Mouse (Mus musculus): ENCODE measurements around the gene Nupr1. TPM values are rescaled to one million over a fixed set of nuclear protein-coding genes. Genes with fewer than 3 reads are reported as not detected.

Gene Nupr1
- polyA plus RNA-seq, 1 experiment from 2014 or later = 70.8 TPM

GRCm38 (mm10) chr7:126612736-126613135 is 17.9 kb downstream of the Nupr1 start:
- H3K27ac ChIP-seq (ENCODE audit: low read length) = no peak overlapping the region
- H3K27me3 ChIP-seq (replicated peaks; ENCODE audit: control insufficient read depth, insufficient read depth, low read length) = no peaks in the 10 kb centered on the region
- H3K4me1 ChIP-seq (ENCODE audit: control insufficient read depth, insufficient read depth, low read length) = peaks cover 3% of the 10 kb centered on the region
- H3K36me3 ChIP-seq (ENCODE audit: control insufficient read depth, insufficient read depth, low read length) = no peaks in the 10 kb centered on the region
- ATAC-seq = no peak
- 83% methylated on average over 3 of the region's 3 CpGs for WGBS
- H3K9me3 ChIP-seq (ENCODE audit: control insufficient read depth, low read length) = peaks cover 3% of the 10 kb centered on the region; the same call in 1 of the 2 replicates
- no peak overlapping the region for H3K9ac ChIP-seq (ENCODE audit: low read depth, low read length)
- no peak overlapping the region for H3K4me2 ChIP-seq (ENCODE audit: low read depth, low read length)
- H3K4me3 ChIP-seq (ENCODE audit: low read length) = no peak overlapping the region

GRCm38 (mm10) chr7:126607796-126608195 is 22.9 kb downstream of the Nupr1 start:
- H3K27me3 ChIP-seq (replicated peaks; ENCODE audit: control insufficient read depth, insufficient read depth, low read length) = no peaks in the 10 kb centered on the region
- no peak overlapping the region for H3K4me2 ChIP-seq (ENCODE audit: low read depth, low read length)
- peak overlapping the region; percentile 26 for H3K27ac ChIP-seq (ENCODE audit: low read length)
- H3K9me3 ChIP-seq (ENCODE audit: control insufficient read depth, low read length) = peaks cover 2% of the 10 kb centered on the region; the same call in 1 of the 2 replicates
- peak; percentile 70 for ATAC-seq
- no peaks in the 10 kb centered on the region for H3K36me3 ChIP-seq (ENCODE audit: control insufficient read depth, insufficient read depth, low read length)
- H3K4me1 ChIP-seq (ENCODE audit: control insufficient read depth, insufficient read depth, low read length) = peaks cover 11% of the 10 kb centered on the region
- H3K4me3 ChIP-seq (ENCODE audit: low read length) = no peak overlapping the region
- 76% methylated on average over 5 of the region's 5 CpGs for WGBS
- no peak overlapping the region for H3K9ac ChIP-seq (ENCODE audit: low read depth, low read length)

- H3K36me3 ChIP-seq (ENCODE audit: control insufficient read depth, insufficient read depth, low read length) = no peaks in the 10 kb centered on the region
- H3K9ac ChIP-seq (ENCODE audit: low read depth, low read length) = no peak overlapping the region
- peak; percentile 28; the same call in 1 of the 2 replicates for ATAC-seq
- H3K27me3 ChIP-seq (replicated peaks; ENCODE audit: control insufficient read depth, insufficient read depth, low read length) = no peaks in the 10 kb centered on the region
- H3K9me3 ChIP-seq (ENCODE audit: control insufficient read depth, low read length) = no peaks in the 10 kb centered on the region
- no peak overlapping the region for H3K4me3 ChIP-seq (ENCODE audit: low read length)
- peak overlapping the region; percentile 26; the same call in 1 of the 2 replicates for H3K27ac ChIP-seq (ENCODE audit: low read length)
- 65% methylated on average over 3 of the region's 3 CpGs for WGBS
- H3K4me2 ChIP-seq (ENCODE audit: low read depth, low read length) = no peak overlapping the region
- H3K4me1 ChIP-seq (ENCODE audit: control insufficient read depth, insufficient read depth, low read length) = peaks cover 11% of the 10 kb centered on the region
Observed at GRCm38 (mm10) chr7:126607064-126607463, 23.6 kb downstream of the Nupr1 start.

GRCm38 (mm10) chr7:126606611-126607010 is 24.1 kb downstream of the Nupr1 start:
- H3K9me3 ChIP-seq (ENCODE audit: control insufficient read depth, low read length) = no peaks in the 10 kb centered on the region
- H3K9ac ChIP-seq (ENCODE audit: low read depth, low read length) = no peak overlapping the region
- 55% methylated on average over 5 of the region's 5 CpGs for WGBS
- no peaks in the 10 kb centered on the region for H3K27me3 ChIP-seq (replicated peaks; ENCODE audit: control insufficient read depth, insufficient read depth, low read length)
- peaks cover 11% of the 10 kb centered on the region for H3K4me1 ChIP-seq (ENCODE audit: control insufficient read depth, insufficient read depth, low read length)
- ATAC-seq = peak; percentile 42; the same call in 1 of the 2 replicates
- H3K4me3 ChIP-seq (ENCODE audit: low read length) = no peak overlapping the region
- no peaks in the 10 kb centered on the region for H3K36me3 ChIP-seq (ENCODE audit: control insufficient read depth, insufficient read depth, low read length)
- H3K4me2 ChIP-seq (ENCODE audit: low read depth, low read length) = no peak overlapping the region
- no peak overlapping the region; the same call in 1 of the 2 replicates for H3K27ac ChIP-seq (ENCODE audit: low read length)

- no peak for ATAC-seq
- no peak overlapping the region for H3K27ac ChIP-seq (ENCODE audit: low read length)
- peaks cover 7% of the 10 kb centered on the region for H3K4me1 ChIP-seq (ENCODE audit: control insufficient read depth, insufficient read depth, low read length)
- H3K9ac ChIP-seq (ENCODE audit: low read depth, low read length) = no peak overlapping the region
- 80% methylated on average over 3 of the region's 3 CpGs for WGBS
- no peak overlapping the region for H3K4me2 ChIP-seq (ENCODE audit: low read depth, low read length)
- H3K27me3 ChIP-seq (replicated peaks; ENCODE audit: control insufficient read depth, insufficient read depth, low read length) = no peaks in the 10 kb centered on the region
- no peaks in the 10 kb centered on the region for H3K9me3 ChIP-seq (ENCODE audit: control insufficient read depth, low read length)
- no peaks in the 10 kb centered on the region for H3K36me3 ChIP-seq (ENCODE audit: control insufficient read depth, insufficient read depth, low read length)
- H3K4me3 ChIP-seq (ENCODE audit: low read length) = no peak overlapping the region
Observed at GRCm38 (mm10) chr7:126602650-126603049, 28.0 kb downstream of the Nupr1 start.

GRCm38 (mm10) chr7:126601896-126602295 is 28.8 kb downstream of the Nupr1 start:
- no peak overlapping the region for H3K9ac ChIP-seq (ENCODE audit: low read depth, low read length)
- WGBS = 42% methylated on average over 5 of the region's 5 CpGs
- H3K9me3 ChIP-seq (ENCODE audit: control insufficient read depth, low read length) = no peaks in the 10 kb centered on the region
- H3K4me2 ChIP-seq (ENCODE audit: low read depth, low read length) = no peak overlapping the region
- H3K4me1 ChIP-seq (ENCODE audit: control insufficient read depth, insufficient read depth, low read length) = no peaks in the 10 kb centered on the region; the same call in 1 of the 2 replicates
- H3K27ac ChIP-seq (ENCODE audit: low read length) = no peak overlapping the region
- H3K36me3 ChIP-seq (ENCODE audit: control insufficient read depth, insufficient read depth, low read length) = no peaks in the 10 kb centered on the region
- no peaks in the 10 kb centered on the region for H3K27me3 ChIP-seq (replicated peaks; ENCODE audit: control insufficient read depth, insufficient read depth, low read length)
- H3K4me3 ChIP-seq (ENCODE audit: low read length) = no peak overlapping the region
- no peak for ATAC-seq

- Histone ChIP-seq H3K4me2 (ENCODE audit: low read depth, low read length) (no peak overlapping the region), H3K4me1 (ENCODE audit: control insufficient read depth, insufficient read depth, low read length) (no peaks in the 10 kb centered on the region), H3K9ac (ENCODE audit: low read depth, low read length) (no peak overlapping the region), H3K27ac (ENCODE audit: low read length) (no peak overlapping the region), H3K27me3 (replicated peaks; ENCODE audit: control insufficient read depth, insufficient read depth, low read length) (no peaks in the 10 kb centered on the region), H3K9me3 (ENCODE audit: control insufficient read depth, low read length) (no peaks in the 10 kb centered on the region), H3K4me3 (ENCODE audit: low read length) (no peak overlapping the region), H3K36me3 (ENCODE audit: control insufficient read depth, insufficient read depth, low read length) (no peaks in the 10 kb centered on the region)
- WGBS = 79% methylated on average over 6 of the region's 6 CpGs
- no peak for ATAC-seq
Observed at GRCm38 (mm10) chr7:126598919-126599318, 31.7 kb downstream of the Nupr1 start.

- Histone ChIP-seq H3K27ac (ENCODE audit: low read length) (no peak overlapping the region), H3K27me3 (replicated peaks; ENCODE audit: control insufficient read depth, insufficient read depth, low read length) (no peaks in the 10 kb centered on the region), H3K36me3 (ENCODE audit: control insufficient read depth, insufficient read depth, low read length) (no peaks in the 10 kb centered on the region), H3K9ac (ENCODE audit: low read depth, low read length) (no peak overlapping the region), H3K4me2 (ENCODE audit: low read depth, low read length) (no peak overlapping the region), H3K4me3 (ENCODE audit: low read length) (no peak overlapping the region), H3K4me1 (ENCODE audit: control insufficient read depth, insufficient read depth, low read length) (no peaks in the 10 kb centered on the region), H3K9me3 (ENCODE audit: control insufficient read depth, low read length) (no peaks in the 10 kb centered on the region)
- ATAC-seq = peak; percentile 50; the same call in 1 of the 2 replicates
- WGBS = 44% methylated on average over 6 of the region's 6 CpGs
Observed at GRCm38 (mm10) chr7:126596414-126596813, 34.2 kb downstream of the Nupr1 start.

- no peak overlapping the region for H3K9ac ChIP-seq (ENCODE audit: low read depth, low read length)
- no peaks in the 10 kb centered on the region for H3K27me3 ChIP-seq (replicated peaks; ENCODE audit: control insufficient read depth, insufficient read depth, low read length)
- no peak overlapping the region for H3K27ac ChIP-seq (ENCODE audit: low read length)
- no peak overlapping the region for H3K4me3 ChIP-seq (ENCODE audit: low read length)
- no peak overlapping the region for H3K4me2 ChIP-seq (ENCODE audit: low read depth, low read length)
- no peak for ATAC-seq
- WGBS = 75% methylated on average over 5 of the region's 5 CpGs
- no peaks in the 10 kb centered on the region for H3K9me3 ChIP-seq (ENCODE audit: control insufficient read depth, low read length)
- H3K36me3 ChIP-seq (ENCODE audit: control insufficient read depth, insufficient read depth, low read length) = no peaks in the 10 kb centered on the region
- no peaks in the 10 kb centered on the region for H3K4me1 ChIP-seq (ENCODE audit: control insufficient read depth, insufficient read depth, low read length)
Observed at GRCm38 (mm10) chr7:126595890-126596289, 34.8 kb downstream of the Nupr1 start.

Measured in intestine, embryonic 16.5 days (tissue).